Mouse (Mus musculus) thymus, postnatal 10 days (tissue): ENCODE data around the gene Camk2d.
A peak's percentile ranks its signal among the peaks of the same experiment; 100 is the strongest.

ENCODE experiments used
- DNase-seq, 2 experiments: peaks; one replicate each; pipeline ENCODE4 v3.0.0; 2021; ENCODE audit warnings: low spot score in 2 of 2

Camk2d gene

GRCm38 (mm10) chr3:126690627-126691505 lies 94.8 kb downstream of the Camk2d start:
- DNase-seq, result no peak

GRCm38 (mm10) chr3:126691565-126691964 lies 95.5 kb downstream of the Camk2d start:
- no peak for DNase-seq

- DNase-seq, result no peak
These were observed 96.7 kb downstream of the Camk2d start for GRCm38 (mm10) chr3:126692797-126693196.

- no peak for DNase-seq
These were observed 97.2 kb downstream of the Camk2d start for GRCm38 (mm10) chr3:126693302-126693701.

- no peak for DNase-seq
These were observed 99.6 kb downstream of the Camk2d start for GRCm38 (mm10) chr3:126695456-126696293.

- peak; percentile 18 to 35 for DNase-seq
These were observed 100.5 kb downstream of the Camk2d start for GRCm38 (mm10) chr3:126696620-126697019.

GRCm38 (mm10) chr3:126699740-126700139 lies 103.6 kb downstream of the Camk2d start:
- no peak for DNase-seq

- DNase-seq, result no peak
These were observed 105.0 kb downstream of the Camk2d start for GRCm38 (mm10) chr3:126701067-126701466.

GRCm38 (mm10) chr3:126701586-126701985 lies 105.5 kb downstream of the Camk2d start:
- no peak for DNase-seq

- DNase-seq, result no peak
These were observed 109.4 kb downstream of the Camk2d start for GRCm38 (mm10) chr3:126705490-126705889.

GRCm38 (mm10) chr3:126714281-126714680 lies 118.2 kb downstream of the Camk2d start:
- DNase-seq, result no peak

GRCm38 (mm10) chr3:126723021-126723449 lies 126.9 kb downstream of the Camk2d start:
- no peak for DNase-seq

- no peak for DNase-seq
These were observed 127.4 kb downstream of the Camk2d start for GRCm38 (mm10) chr3:126723458-126723857.

GRCm38 (mm10) chr3:126725647-126726046 lies 129.5 kb downstream of the Camk2d start:
- DNase-seq, result no peak

- no peak for DNase-seq
These were observed 131.3 kb downstream of the Camk2d start for GRCm38 (mm10) chr3:126727387-126727786.

- DNase-seq, result no peak
These were observed 134.3 kb downstream of the Camk2d start for GRCm38 (mm10) chr3:126730411-126730810.

GRCm38 (mm10) chr3:126732323-126732722 lies 136.2 kb downstream of the Camk2d start:
- no peak for DNase-seq

- DNase-seq, result no peak
These were observed 138.4 kb downstream of the Camk2d start for GRCm38 (mm10) chr3:126734533-126734932.

- DNase-seq, result no peak
These were observed 139.1 kb downstream of the Camk2d start for GRCm38 (mm10) chr3:126735211-126735610.

GRCm38 (mm10) chr3:126737128-126737527 lies 141.0 kb downstream of the Camk2d start:
- no peak for DNase-seq

- no peak for DNase-seq
These were observed 144.0 kb downstream of the Camk2d start for GRCm38 (mm10) chr3:126740146-126740545.

- no peak for DNase-seq
These were observed 148.5 kb downstream of the Camk2d start for GRCm38 (mm10) chr3:126744432-126745133.
